Mouse (Mus musculus): Measurements from ENCODE around the gene Abcg1. TPM values are rescaled to one million over a fixed set of nuclear protein-coding genes. Genes with fewer than 3 reads are reported as not detected.

Gene Abcg1
- total and polyA plus RNA-seq, 2 experiments from 2014 or later, result 17.4 to 34.9 TPM

DNA sequence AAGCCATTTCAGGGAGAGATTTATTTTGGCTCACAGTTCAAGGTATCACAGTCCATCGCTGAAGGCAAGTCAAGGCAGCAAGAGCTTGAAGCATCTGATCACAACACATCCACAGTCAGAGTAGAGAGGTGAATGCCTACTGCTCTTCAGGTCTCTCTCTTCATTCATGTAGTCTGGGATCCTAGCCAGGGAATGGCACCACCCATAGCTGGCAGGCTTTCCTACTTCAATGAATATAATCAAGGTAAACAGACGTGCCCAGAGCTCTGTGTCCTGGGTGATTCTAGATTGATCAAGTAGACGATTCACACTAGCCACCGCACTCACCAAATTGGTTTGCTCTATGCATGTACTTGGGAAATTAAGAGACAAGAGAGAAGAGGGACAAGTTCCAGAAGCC, 25.1 kb upstream of the Abcg1 start:
- 83% methylated on average over 4 of the region's 4 CpGs for WGBS
- ATAC-seq, result no peak

DNA sequence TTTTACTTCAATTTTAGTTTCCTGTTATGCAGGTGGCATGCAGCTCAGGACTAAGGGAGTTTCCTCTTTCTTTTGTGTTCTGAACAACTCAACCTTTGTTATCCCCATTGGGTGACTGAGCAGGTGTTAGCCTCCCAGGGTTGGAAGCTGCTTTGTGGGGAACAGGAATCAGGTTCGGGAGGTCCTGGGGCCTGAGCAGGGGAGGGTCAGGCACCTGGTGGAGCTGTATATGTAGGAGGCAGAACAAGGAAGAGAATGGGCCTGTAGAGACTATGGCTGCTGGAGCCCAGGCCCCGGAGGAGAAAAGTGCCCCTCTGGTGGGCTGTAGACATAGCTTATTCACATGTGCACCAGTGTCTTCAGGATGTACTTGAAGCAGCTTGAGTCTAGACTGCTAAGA, 24.2 kb upstream of the Abcg1 start:
- H3K4me3 ChIP-seq (ENCODE audit: low read length), result no peak overlapping the region
- no peaks in the 10 kb centered on the region for H3K36me3 ChIP-seq (ENCODE audit: insufficient read depth, low read length)
- no peak for TF ChIP-seq CTCF (IDR thresholded peaks at IDR 0.05; ENCODE audit: low read depth)
- peak overlapping the region; percentile 36; the same call in 1 of the 2 replicates for H3K27ac ChIP-seq
- WGBS, result 65% methylated on average over 2 of the region's 2 CpGs
- no peaks in the 10 kb centered on the region for H3K27me3 ChIP-seq (ENCODE audit: insufficient read depth, low read length)
- no peak overlapping the region for H3K9ac ChIP-seq (replicated peaks; ENCODE audit: low read length)
- ATAC-seq (no peak), DNase-seq (ENCODE audit: low spot score) (no peak)
- peaks cover 8% of the 10 kb centered on the region; the same call in 1 of the 2 replicates for H3K4me1 ChIP-seq (ENCODE audit: insufficient read depth, low read length)
- H3K4me2 ChIP-seq (ENCODE audit: low read depth, low read length), result no peak overlapping the region
- H3K9me3 ChIP-seq (ENCODE audit: low read length), result 0 out of 2 replicates have a peak, but pooled peaks cover 4% of the 10 kb centered on the region

More for the DNA sequence above, 25.1 kb upstream of the Abcg1 start:
- H3K9ac ChIP-seq (replicated peaks; ENCODE audit: low read length), result no peak overlapping the region
- H3K4me3 ChIP-seq (ENCODE audit: low read length), result no peak overlapping the region
- no peaks in the 10 kb centered on the region for H3K36me3 ChIP-seq (ENCODE audit: insufficient read depth, low read length)
- H3K4me1 ChIP-seq (ENCODE audit: insufficient read depth, low read length), result peaks cover 8% of the 10 kb centered on the region; the same call in 1 of the 2 replicates
- no peaks in the 10 kb centered on the region for H3K27me3 ChIP-seq (ENCODE audit: insufficient read depth, low read length)
- H3K4me2 ChIP-seq (ENCODE audit: low read depth, low read length), result no peak overlapping the region
- DNase-seq (ENCODE audit: low spot score), result no peak
- TF ChIP-seq CTCF (IDR thresholded peaks at IDR 0.05; ENCODE audit: low read depth), result no peak
- H3K9me3 ChIP-seq (ENCODE audit: low read length), result 0 out of 2 replicates have a peak, but pooled peaks cover 4% of the 10 kb centered on the region
- H3K27ac ChIP-seq, result no peak overlapping the region

DNA sequence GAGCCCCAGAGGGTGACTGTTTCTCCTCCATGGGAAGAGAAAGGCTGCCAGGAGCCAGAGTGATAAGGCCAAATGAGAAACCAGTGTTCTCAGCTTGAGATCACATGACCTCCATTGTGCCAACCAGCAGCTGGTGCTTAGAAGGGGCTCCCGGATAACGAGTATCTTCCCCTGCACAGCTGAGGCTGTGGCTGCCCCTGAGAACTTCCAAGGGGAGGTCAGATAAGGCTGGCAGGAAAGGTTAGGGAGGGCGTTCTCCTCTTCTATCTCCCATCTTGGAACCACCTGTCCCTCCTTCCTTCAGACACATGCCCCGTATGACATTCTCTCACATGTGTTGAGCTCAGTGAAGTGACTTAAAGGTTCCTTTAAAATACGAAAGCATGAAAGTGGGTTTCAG, 23.3 kb upstream of the Abcg1 start:
- Histone ChIP-seq H3K9me3 (ENCODE audit: low read length) (0 out of 2 replicates have a peak, but pooled peaks cover 4% of the 10 kb centered on the region), H3K9ac (replicated peaks; ENCODE audit: low read length) (no peak overlapping the region), H3K4me1 (ENCODE audit: insufficient read depth, low read length) (peaks cover 8% of the 10 kb centered on the region; the same call in 1 of the 2 replicates), H3K36me3 (ENCODE audit: insufficient read depth, low read length) (no peaks in the 10 kb centered on the region), H3K4me2 (ENCODE audit: low read depth, low read length) (no peak overlapping the region), H3K27me3 (ENCODE audit: insufficient read depth, low read length) (no peaks in the 10 kb centered on the region), H3K4me3 (ENCODE audit: low read length) (no peak overlapping the region), H3K27ac (0 out of 2 replicates have a peak overlapping the region, but pooled peaks have one; percentile 36)
- WGBS, result 30% methylated on average over 5 of the region's 5 CpGs
- ATAC-seq (peak; percentile 58; the same call in 1 of the 2 replicates), DNase-seq (ENCODE audit: low spot score) (peak; percentile 67)
- TF ChIP-seq CTCF (IDR thresholded peaks at IDR 0.05; ENCODE audit: low read depth), result no peak

- ATAC-seq (no peak), DNase-seq (ENCODE audit: low spot score) (no peak)
- H3K27ac ChIP-seq, result 0 out of 2 replicates have a peak overlapping the region, but pooled peaks have one; percentile 36
- H3K9me3 ChIP-seq (ENCODE audit: low read length), result 0 out of 2 replicates have a peak, but pooled peaks cover 4% of the 10 kb centered on the region
- H3K27me3 ChIP-seq (ENCODE audit: insufficient read depth, low read length), result no peaks in the 10 kb centered on the region
- 88% methylated on average over 9 of the region's 9 CpGs for WGBS
- H3K4me3 ChIP-seq (ENCODE audit: low read length), result no peak overlapping the region
- TF ChIP-seq CTCF (IDR thresholded peaks at IDR 0.05; ENCODE audit: low read depth), result no peak
- peaks cover 8% of the 10 kb centered on the region; the same call in 1 of the 2 replicates for H3K4me1 ChIP-seq (ENCODE audit: insufficient read depth, low read length)
- no peak overlapping the region for H3K4me2 ChIP-seq (ENCODE audit: low read depth, low read length)
- H3K36me3 ChIP-seq (ENCODE audit: insufficient read depth, low read length), result no peaks in the 10 kb centered on the region
- H3K9ac ChIP-seq (replicated peaks; ENCODE audit: low read length), result no peak overlapping the region
Measured at GRCm38 (mm10) chr17:31034674-31035356, 22.7 kb upstream of the Abcg1 start.

DNA sequence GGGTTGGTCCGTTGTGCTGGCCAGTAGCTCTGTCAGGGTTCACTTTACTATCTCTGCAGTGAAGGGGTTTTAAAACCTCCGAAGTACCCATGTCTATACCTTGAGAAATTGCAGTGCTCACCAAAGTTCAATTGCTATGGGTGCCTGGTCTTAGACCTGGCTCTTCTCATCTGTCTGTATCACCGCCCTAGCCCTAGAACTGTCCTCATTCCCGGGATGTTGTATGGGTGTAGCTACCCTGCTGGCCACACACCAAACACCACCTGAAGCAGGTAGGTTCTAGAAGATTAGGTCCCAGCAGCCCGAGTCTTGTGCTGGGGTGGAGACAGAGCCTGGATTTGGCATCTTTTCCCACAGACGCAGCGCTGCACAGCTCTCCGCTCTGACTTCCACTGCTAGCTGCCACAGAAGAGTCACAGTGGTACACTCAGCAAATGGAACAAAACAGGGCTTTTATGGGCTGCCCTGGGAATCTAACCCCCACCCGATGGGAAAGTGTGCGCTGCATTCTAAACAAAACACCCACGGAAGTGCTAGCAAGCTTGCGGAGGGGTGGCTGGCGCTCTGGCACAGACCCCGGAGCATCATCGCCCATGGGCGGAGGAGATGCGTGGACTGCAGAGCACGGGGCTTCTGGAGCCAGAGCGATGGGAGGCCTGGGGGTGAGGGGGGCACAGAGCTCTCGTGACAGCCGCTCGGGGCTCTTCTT, 21.2 kb upstream of the Abcg1 start:
- H3K4me3 ChIP-seq (ENCODE audit: low read length), result no peak overlapping the region
- 55% methylated on average over 22 of the region's 22 CpGs for WGBS
- DNase-seq (ENCODE audit: low spot score) (peak; percentile 67), ATAC-seq (peak; percentile 80)
- no peak for TF ChIP-seq CTCF (IDR thresholded peaks at IDR 0.05; ENCODE audit: low read depth)
- peak overlapping the region; percentile 29 for H3K4me2 ChIP-seq (ENCODE audit: low read depth, low read length)
- H3K4me1 ChIP-seq (ENCODE audit: insufficient read depth, low read length), result peaks cover 8% of the 10 kb centered on the region; the same call in 1 of the 2 replicates
- 0 out of 2 replicates have a peak, but pooled peaks cover 4% of the 10 kb centered on the region for H3K9me3 ChIP-seq (ENCODE audit: low read length)
- H3K27me3 ChIP-seq (ENCODE audit: insufficient read depth, low read length), result no peaks in the 10 kb centered on the region
- no peak overlapping the region for H3K9ac ChIP-seq (replicated peaks; ENCODE audit: low read length)
- H3K36me3 ChIP-seq (ENCODE audit: insufficient read depth, low read length), result no peaks in the 10 kb centered on the region
- peak overlapping the region; percentile 34; the same call in 1 of the 2 replicates for H3K27ac ChIP-seq

DNA sequence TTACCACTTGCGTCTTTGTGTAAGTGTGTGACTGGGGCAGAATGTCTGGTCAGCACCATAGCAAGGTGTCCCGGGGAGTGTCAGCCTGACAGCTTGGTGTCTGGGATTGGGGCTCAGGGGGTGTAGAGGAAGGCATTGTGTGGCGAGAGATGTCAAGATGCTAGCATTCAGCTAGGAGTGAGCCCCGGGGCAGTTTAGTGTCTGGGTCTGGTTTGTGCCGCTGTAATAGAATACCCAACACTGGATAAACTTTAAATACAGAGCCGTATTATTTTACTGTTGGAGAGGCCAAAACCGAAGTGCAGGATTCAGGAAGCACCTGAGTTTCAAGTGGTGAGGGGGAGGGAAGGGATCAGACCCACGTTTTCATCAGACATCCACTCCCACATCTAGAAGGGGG, 20.1 kb upstream of the Abcg1 start:
- WGBS, result 83% methylated on average over 8 of the region's 8 CpGs
- no peak for TF ChIP-seq CTCF (IDR thresholded peaks at IDR 0.05; ENCODE audit: low read depth)
- no peaks in the 10 kb centered on the region for H3K36me3 ChIP-seq (ENCODE audit: insufficient read depth, low read length)
- ATAC-seq (no peak), DNase-seq (ENCODE audit: low spot score) (no peak)
- H3K9me3 ChIP-seq (ENCODE audit: low read length), result 0 out of 2 replicates have a peak, but pooled peaks cover under 1% of the 10 kb centered on the region
- no peaks in the 10 kb centered on the region for H3K27me3 ChIP-seq (ENCODE audit: insufficient read depth, low read length)
- no peak overlapping the region for H3K27ac ChIP-seq
- no peak overlapping the region for H3K9ac ChIP-seq (replicated peaks; ENCODE audit: low read length)
- no peak overlapping the region for H3K4me3 ChIP-seq (ENCODE audit: low read length)
- H3K4me2 ChIP-seq (ENCODE audit: low read depth, low read length), result no peak overlapping the region
- H3K4me1 ChIP-seq (ENCODE audit: insufficient read depth, low read length), result peaks cover 8% of the 10 kb centered on the region; the same call in 1 of the 2 replicates

All from hindbrain, postnatal 0 days (tissue).